Mouse (Mus musculus) lung, embryonic 14.5 days (tissue): Measurements from ENCODE around the gene Cdh11. TPM values are rescaled to one million over a fixed set of nuclear protein-coding genes. Genes with fewer than 3 reads are reported as not detected.
A peak's percentile ranks its signal among the peaks of the same experiment; 100 is the strongest.

Source experiments
- ATAC-seq: fragments of 200-750 bp; cut with Nextera tagmentation; 2 replicates; pipeline ENCODE4 v1.8.0; 2017; ENCODE audit warnings: mild to moderate bottlenecking, moderate TSS enrichment, moderate library complexity; ENCODE audit not compliant: insufficient read depth
- DNase-seq: peaks from one replicate; pipeline ENCODE4 v3.0.0-alpha.2; 2015
- H3K27ac ChIP-seq: fragments of 300-500 bp; sonication (generic); 2 replicates; pipeline ENCODE4 v1.5.1; 2014; ENCODE audit warnings: low read depth, mild to moderate bottlenecking, moderate library complexity
- H3K27me3 ChIP-seq: fragments of 300-500 bp; sonication (generic); 2 replicates; pipeline ENCODE4 v1.6.1; 2014; ENCODE audit warnings: low read length, control low read depth; ENCODE audit not compliant: insufficient read depth
- H3K36me3 ChIP-seq: fragments of 300-500 bp; sonication (generic); 2 replicates; pipeline ENCODE4 v1.6.1; 2014; ENCODE audit warnings: control low read depth; ENCODE audit not compliant: insufficient read depth
- H3K4me1 ChIP-seq: fragments of 300-500 bp; sonication (generic); 2 replicates; pipeline ENCODE4 v1.6.1; 2014; ENCODE audit warnings: antibody characterized with exemption, control low read depth; ENCODE audit not compliant: insufficient read depth
- H3K4me2 ChIP-seq: fragments of 300-500 bp; sonication (generic); 2 replicates; pipeline ENCODE4 v1.6.1; 2014; ENCODE audit warnings: mild to moderate bottlenecking
- H3K4me3 ChIP-seq: fragments of 300-500 bp; sonication (generic); 2 replicates; pipeline ENCODE4 v1.5.1; 2014; ENCODE audit warnings: low read depth, low read length
- H3K9ac ChIP-seq: fragments of 300-500 bp; sonication (generic); 2 replicates; pipeline ENCODE4 v1.6.1; 2014
- H3K9me3 ChIP-seq: fragments of 300-500 bp; sonication (generic); 2 replicates; pipeline ENCODE4 v1.6.1; 2016; ENCODE audit warnings: low read depth, low read length, control low read depth
- CTCF ChIP-seq: IDR thresholded peaks from 2 replicates; pipeline ENCODE4 v1.5.1; 2016; ENCODE audit warnings: antibody characterized with exemption, low read depth
- WGBS: fragments of 180-500 bp; shearing (Covaris S2); extraction: QIAGEN DNeasy Blood & Tissue Kit; methylation state at CpG from one replicate; pipeline ENCODE4 v1.1.7; 2014; 5-methylcytosine and 5-hydroxymethylcytosine counted together
- polyA plus RNA-seq: library from polyadenylated mRNA; unstranded; fragments of >200 nt; fragmentation: Nextera tagmentation; extraction: Ambion mirVana; gene quantifications from 2 replicates; pipeline ENCODE4 v1.2.1, GENCODE M21; 2014

Gene Cdh11
- polyA plus RNA-seq, 1 experiment from 2014 or later, result 263 TPM

GRCm38 (mm10) chr8:102740963-102741362 lies 44.5 kb downstream of the Cdh11 start:
- no peaks in the 10 kb centered on the region for H3K27me3 ChIP-seq
- H3K27ac ChIP-seq, result no peak overlapping the region
- no peak overlapping the region for H3K4me3 ChIP-seq
- no peaks in the 10 kb centered on the region for H3K4me1 ChIP-seq
- ATAC-seq, result no peak
- peaks cover 23% of the 10 kb centered on the region; the same call in 1 of the 2 replicates for H3K36me3 ChIP-seq
- no peak for TF ChIP-seq CTCF
- H3K9ac ChIP-seq, result no peak overlapping the region
- no peak overlapping the region for H3K4me2 ChIP-seq
- DNase-seq, result no peak
- no peaks in the 10 kb centered on the region for H3K9me3 ChIP-seq
- 60% methylated on average over 4 of the region's 4 CpGs for WGBS

GRCm38 (mm10) chr8:102738961-102739487 lies 46.4 kb downstream of the Cdh11 start:
- Histone ChIP-seq H3K9ac (no peak overlapping the region), H3K4me2 (no peak overlapping the region), H3K9me3 (no peaks in the 10 kb centered on the region), H3K27me3 (no peaks in the 10 kb centered on the region), H3K4me3 (no peak overlapping the region), H3K27ac (no peak overlapping the region), H3K4me1 (no peaks in the 10 kb centered on the region), H3K36me3 (peaks cover 32% of the 10 kb centered on the region)
- DNase-seq (no peak), ATAC-seq (0 out of 2 replicates have a peak, but pooled peaks have one; percentile 19)
- 78% methylated on average over 7 of the region's 7 CpGs for WGBS
- TF ChIP-seq CTCF, result no peak

- Histone ChIP-seq H3K4me3 (no peak overlapping the region), H3K36me3 (peaks cover 38% of the 10 kb centered on the region), H3K9ac (no peak overlapping the region), H3K4me2 (no peak overlapping the region), H3K4me1 (no peaks in the 10 kb centered on the region), H3K27me3 (no peaks in the 10 kb centered on the region), H3K9me3 (no peaks in the 10 kb centered on the region), H3K27ac (no peak overlapping the region)
- WGBS, result 81% methylated on average over 7 of the region's 7 CpGs
- ATAC-seq (no peak), DNase-seq (no peak)
- TF ChIP-seq CTCF, result no peak
Observed at GRCm38 (mm10) chr8:102738395-102738794, 47.0 kb downstream of the Cdh11 start.

GRCm38 (mm10) chr8:102734419-102734818 lies 51.0 kb downstream of the Cdh11 start:
- Histone ChIP-seq H3K4me3 (no peak overlapping the region), H3K4me1 (no peaks in the 10 kb centered on the region), H3K27me3 (no peaks in the 10 kb centered on the region), H3K27ac (no peak overlapping the region), H3K36me3 (peaks cover 33% of the 10 kb centered on the region), H3K9ac (no peak overlapping the region), H3K9me3 (no peaks in the 10 kb centered on the region), H3K4me2 (no peak overlapping the region)
- DNase-seq (no peak), ATAC-seq (no peak)
- WGBS, result 88% methylated on average over 1 of the region's 1 CpGs
- no peak for TF ChIP-seq CTCF

- 69% methylated on average over 10 of the region's 10 CpGs for WGBS
- DNase-seq, result no peak
- H3K4me3 ChIP-seq, result no peak overlapping the region
Observed at GRCm38 (mm10) chr8:102726206-102726935, 59.1 kb downstream of the Cdh11 start.

GRCm38 (mm10) chr8:102725496-102725895 lies 59.9 kb downstream of the Cdh11 start:
- H3K4me1 ChIP-seq, result no peaks in the 10 kb centered on the region
- ATAC-seq, result no peak
- H3K9me3 ChIP-seq, result no peaks in the 10 kb centered on the region
- no peak overlapping the region for H3K27ac ChIP-seq
- no peak overlapping the region for H3K4me3 ChIP-seq
- no peak overlapping the region for H3K9ac ChIP-seq
- no peak for DNase-seq
- H3K27me3 ChIP-seq, result no peaks in the 10 kb centered on the region
- H3K36me3 ChIP-seq, result peaks cover 8% of the 10 kb centered on the region; the same call in 1 of the 2 replicates
- H3K4me2 ChIP-seq, result no peak overlapping the region
- WGBS, result 67% methylated on average over 3 of the region's 3 CpGs
- no peak for TF ChIP-seq CTCF

More at GRCm38 (mm10) chr8:102726206-102726935, 59.1 kb downstream of the Cdh11 start:
- no peak overlapping the region for H3K27ac ChIP-seq
- no peaks in the 10 kb centered on the region for H3K27me3 ChIP-seq
- H3K9me3 ChIP-seq, result no peaks in the 10 kb centered on the region
- H3K4me1 ChIP-seq, result no peaks in the 10 kb centered on the region
- no peak overlapping the region for H3K9ac ChIP-seq
- H3K36me3 ChIP-seq, result peaks cover 8% of the 10 kb centered on the region; the same call in 1 of the 2 replicates
- no peak for ATAC-seq
- no peak overlapping the region for H3K4me2 ChIP-seq
- TF ChIP-seq CTCF, result no peak

- WGBS, result 37% methylated on average over 4 of the region's 4 CpGs
- Histone ChIP-seq H3K9me3 (no peaks in the 10 kb centered on the region), H3K4me3 (no peak overlapping the region), H3K36me3 (peaks cover 51% of the 10 kb centered on the region), H3K27me3 (no peaks in the 10 kb centered on the region), H3K27ac (no peak overlapping the region), H3K9ac (no peak overlapping the region), H3K4me2 (no peak overlapping the region), H3K4me1 (0 out of 2 replicates have a peak, but pooled peaks cover 3% of the 10 kb centered on the region)
- DNase-seq (peak; percentile 56), ATAC-seq (no peak)
- no peak for TF ChIP-seq CTCF
Observed at GRCm38 (mm10) chr8:102715956-102716355, 69.5 kb downstream of the Cdh11 start.
